Mouse (Mus musculus) inflammation-experienced regulatory T-cells (primary cell): Measurements from ENCODE around the gene Chdh. TPM values are rescaled to one million over a fixed set of nuclear protein-coding genes. Genes with fewer than 3 reads are reported as not detected.

ENCODE experiments used
- polyA plus RNA-seq, 2 experiments: library from polyadenylated mRNA; unstranded; fragments of 100-300 nt; shearing (Covaris generic); gene quantifications; one replicate each; pipeline ENCODE4 v1.2.1; 2017

Gene Chdh
- 1 to 10 TPM; 1.9 to 4.6 TPM for polyA plus RNA-seq

GRCm38 (mm10) chr14:30008733-30009575 lies at the start of gene Chdh, which contains the start of gene Il17rb:
Gene Chdh, plus strand, starts transcription at chr14:30009023.
Gene Il17rb, minus strand, starts transcription at chr14:30008896.

GRCm38 (mm10) chr14:29968075-29968821 lies 40.6 kb upstream of the Chdh start, which contains the start of gene Selenok:
Gene Selenok, plus strand, starts transcription at chr14:29968308.

GRCm38 (mm10) chr14:29978254-29979204 lies 30.3 kb upstream of the Chdh start, which contains the start of gene Actr8:
Gene Actr8, plus strand, starts transcription at chr14:29978337.

Other genes starting within 250 kb of the Chdh start
- 100 to 1,000 TPM; 227 to 240 TPM for gene Selenok, start 40.7 kb upstream of the Chdh start, polyA plus RNA-seq
- 10 to 100 TPM; 64.3 to 81.6 TPM for gene Actr8, start 30.7 kb upstream of the Chdh start, polyA plus RNA-seq
- 10 to 100 TPM in 1 of 2 experiments, 1 to 10 TPM in 1; 8.9 to 11.4 TPM for gene Il17rb, start 127 bp upstream of the Chdh start, polyA plus RNA-seq